Mouse (Mus musculus) CH12.LX (cell line): ENCODE measurements around the gene Ric8a. TPM values are rescaled to one million over a fixed set of nuclear protein-coding genes. Genes with fewer than 3 reads are reported as not detected.

Experiments
- DNase-seq: peaks from one replicate; pipeline ENCODE4 v3.0.0-alpha.2; 2013; ENCODE audit errors: extremely low read depth
- H3K27ac ChIP-seq: 2 replicates; pipeline ENCODE4 v1.5.1; 2012; ENCODE audit warnings: low read depth, mild to moderate bottlenecking, control low read depth, moderate library complexity; ENCODE audit not compliant: insufficient read depth
- H3K27me3 ChIP-seq: replicated peaks from 2 replicates; pipeline ENCODE3; 2012; ENCODE audit warnings: inconsistent platforms
- H3K36me3 ChIP-seq, 2 experiments: replicated peaks in 1 of 2; 2 replicates each; pipeline versions ENCODE3 to v1.6.1; 2012; ENCODE audit warnings: inconsistent platforms in 1 of 2, low read length in 1 of 2, mild to moderate bottlenecking in 1 of 2, mixed read lengths in 1 of 2, moderate library complexity in 1 of 2; ENCODE audit not compliant: control insufficient read depth in 1 of 2, insufficient read depth in 1 of 2
- H3K4me1 ChIP-seq, 2 experiments: 2 replicates each; pipeline ENCODE4 v1.6.1; 2012; ENCODE audit warnings: inconsistent platforms in 1 of 2, moderate library complexity in 1 of 2; ENCODE audit not compliant: insufficient read depth in 2 of 2, control insufficient read depth in 1 of 2
- H3K4me2 ChIP-seq: 2 replicates; pipeline ENCODE4 v1.6.1; 2012; ENCODE audit warnings: low read depth, mild to moderate bottlenecking, control low read depth; ENCODE audit not compliant: poor library complexity, insufficient read depth, severe bottlenecking
- H3K4me3 ChIP-seq, 3 experiments: fragments of 150-350 bp in 1 of 3; sonication (generic) in 1 of 3; replicated peaks in 1 of 3; 2 replicates each; pipeline versions ENCODE3 to v1.5.1; 2011 to 2012; ENCODE audit warnings: low read depth in 2 of 3, low read length in 2 of 3, mild to moderate bottlenecking in 2 of 3, moderate library complexity in 2 of 3, control low read depth in 1 of 3, improper control_type of control experiment in 1 of 3, inconsistent platforms in 1 of 3, mixed read lengths in 1 of 3; ENCODE audit not compliant: poor library complexity in 1 of 3
- H3K79me2 ChIP-seq: replicated peaks from 2 replicates; pipeline ENCODE4 v1.6.1; 2012; ENCODE audit warnings: mild to moderate bottlenecking, moderate library complexity; ENCODE audit not compliant: control insufficient read depth, poor library complexity, insufficient read depth, severe bottlenecking; ENCODE audit errors: extremely low read depth
- H3K9ac ChIP-seq: 2 replicates; pipeline ENCODE4 v1.6.1; 2012; ENCODE audit warnings: low read depth, mild to moderate bottlenecking, control low read depth, moderate library complexity; ENCODE audit not compliant: insufficient read depth
- H3K9me3 ChIP-seq: replicated peaks from 2 replicates; pipeline ENCODE3; 2012; ENCODE audit warnings: low read length, inconsistent platforms, mixed read lengths
- BHLHE40 ChIP-seq: IDR thresholded peaks from 2 replicates; pipeline ENCODE4 v1.6.1; 2011; ENCODE audit warnings: mild to moderate bottlenecking, low read depth, low read length, improper control_type of control experiment
- CHD1 ChIP-seq: IDR thresholded peaks from 2 replicates; pipeline ENCODE4 v1.6.1; 2012; ENCODE audit warnings: low read depth, low read length, improper control_type of control experiment, inconsistent platforms
- CHD2 ChIP-seq: IDR thresholded peaks from 2 replicates; pipeline ENCODE4 v1.6.1; 2011; ENCODE audit warnings: low read length, improper control_type of control experiment
- CTCF ChIP-seq, 2 experiments: IDR thresholded peaks in 1 of 2; conservative IDR thresholded peaks in 1 of 2; 2 replicates each; pipeline ENCODE4 v1.5.1; 2011 to 2012; ENCODE audit warnings: low read depth in 2 of 2, low read length in 2 of 2, improper control_type of control experiment in 1 of 2, inconsistent platforms in 1 of 2, mild to moderate bottlenecking in 1 of 2, moderate library complexity in 1 of 2
- EP300 ChIP-seq: IDR thresholded peaks from 2 replicates; pipeline ENCODE4 v1.6.1; 2011; ENCODE audit warnings: low read length, improper control_type of control experiment
- IRF4 ChIP-seq: IDR thresholded peaks from 2 replicates; pipeline ENCODE4 v1.6.1; 2014; ENCODE audit warnings: low read depth, mild to moderate bottlenecking, inconsistent platforms, low read length, improper control_type of control experiment
- JUN ChIP-seq: IDR thresholded peaks from 2 replicates; pipeline ENCODE4 v1.6.1; 2011; ENCODE audit warnings: low read depth, mild to moderate bottlenecking, low read length, improper control_type of control experiment, moderate library complexity; ENCODE audit not compliant: insufficient read depth
- JUND ChIP-seq: conservative IDR thresholded peaks from 2 replicates; pipeline ENCODE4 v1.6.1; 2011; ENCODE audit warnings: low read depth, low read length, improper control_type of control experiment
- KAT2A ChIP-seq: IDR thresholded peaks from 2 replicates; pipeline ENCODE4 v1.6.1; 2012; ENCODE audit warnings: low read length, improper control_type of control experiment, inconsistent platforms; ENCODE audit not compliant: insufficient replicate concordance
- MAX ChIP-seq: IDR thresholded peaks from 2 replicates; pipeline ENCODE4 v1.6.1; 2011; ENCODE audit warnings: low read length, improper control_type of control experiment
- MXI1 ChIP-seq: IDR thresholded peaks from 2 replicates; pipeline ENCODE4 v1.6.1; 2011; ENCODE audit warnings: mild to moderate bottlenecking, low read depth, low read length, improper control_type of control experiment
- MYC ChIP-seq: IDR thresholded peaks from 2 replicates; pipeline ENCODE4 v1.6.1; 2011; ENCODE audit warnings: low read depth, mild to moderate bottlenecking, improper control_type of control experiment, low read length
- NELFE ChIP-seq: IDR thresholded peaks from 2 replicates; pipeline ENCODE4 v1.6.1; 2011; ENCODE audit warnings: low read depth, low read length, improper control_type of control experiment
- NRF1 ChIP-seq: IDR thresholded peaks from 2 replicates; pipeline ENCODE4 v1.6.1; 2014; ENCODE audit warnings: low read depth, mild to moderate bottlenecking, inconsistent platforms, low read length, improper control_type of control experiment, moderate library complexity
- PAX5 ChIP-seq: IDR thresholded peaks from 2 replicates; pipeline ENCODE4 v1.6.1; 2012; ENCODE audit warnings: low read length, inconsistent platforms, mixed read lengths
- POLR2A ChIP-seq: IDR thresholded peaks from 2 replicates; pipeline ENCODE4 v1.6.1; 2011; ENCODE audit warnings: low read depth, mild to moderate bottlenecking, improper control_type of control experiment, low read length
- POLR2AphosphoS2 ChIP-seq: IDR thresholded peaks from 2 replicates; pipeline ENCODE4 v1.6.1; 2011; ENCODE audit warnings: low read depth, low read length, improper control_type of control experiment
- RAD21 ChIP-seq: IDR thresholded peaks from 2 replicates; pipeline ENCODE4 v1.6.1; 2011; ENCODE audit warnings: low read depth, mild to moderate bottlenecking, low read length, improper control_type of control experiment, moderate library complexity
- RCOR1 ChIP-seq: conservative IDR thresholded peaks from 2 replicates; pipeline ENCODE4 v1.6.1; 2012; ENCODE audit warnings: low read depth, mild to moderate bottlenecking, inconsistent platforms, low read length, improper control_type of control experiment
- SIN3A ChIP-seq: IDR thresholded peaks from 2 replicates; pipeline ENCODE4 v1.6.1; 2012; ENCODE audit warnings: low read length, improper control_type of control experiment, inconsistent platforms
- SMC3 ChIP-seq: IDR thresholded peaks from 2 replicates; pipeline ENCODE4 v1.6.1; 2011; ENCODE audit warnings: low read depth, low read length, improper control_type of control experiment
- TBP ChIP-seq: conservative IDR thresholded peaks from 2 replicates; pipeline ENCODE4 v1.6.1; 2011; ENCODE audit warnings: low read depth, low read length, improper control_type of control experiment
- TCF12 ChIP-seq: IDR thresholded peaks from 2 replicates; pipeline ENCODE4 v1.6.1; 2014; ENCODE audit warnings: low read depth, mild to moderate bottlenecking, inconsistent platforms, low read length, improper control_type of control experiment
- UBTF ChIP-seq: IDR thresholded peaks from 2 replicates; pipeline ENCODE4 v1.6.1; 2012; ENCODE audit warnings: low read depth, mild to moderate bottlenecking, inconsistent platforms, low read length, improper control_type of control experiment, moderate library complexity
- USF1 ChIP-seq: IDR thresholded peaks from 2 replicates; pipeline ENCODE4 v1.6.1; 2014; ENCODE audit warnings: low read depth, mild to moderate bottlenecking, inconsistent platforms, low read length, improper control_type of control experiment
- ZC3H11A ChIP-seq: IDR thresholded peaks from 2 replicates; pipeline ENCODE4 v1.6.1; 2012; ENCODE audit warnings: low read depth, mild to moderate bottlenecking, inconsistent platforms, low read length, improper control_type of control experiment
- ZKSCAN1 ChIP-seq: IDR thresholded peaks from 2 replicates; pipeline ENCODE4 v1.6.1; 2012; ENCODE audit warnings: low read depth, inconsistent platforms, low read length, improper control_type of control experiment, borderline replicate concordance
- ZMIZ1 ChIP-seq: IDR thresholded peaks from 2 replicates; pipeline ENCODE4 v1.6.1; 2012; ENCODE audit warnings: low read depth, mild to moderate bottlenecking, inconsistent platforms, low read length, improper control_type of control experiment
- ZNF384 ChIP-seq: IDR thresholded peaks from 2 replicates; pipeline ENCODE4 v1.6.1; 2012; ENCODE audit warnings: low read depth, low read length, improper control_type of control experiment, inconsistent platforms
- dilution Hi-C: fragments of 300-500 bp; cut with MboI; formaldehyde crosslinking; loops from 2 replicates; pipeline ENCODE4 v1.14.3; 2020; ENCODE audit warnings: low sequenced_read_pairs; ENCODE audit not compliant: extremely low pct_unique_long_range_greater_than_20kb, extremely low pct_ligation_motif_present
- in situ Hi-C: fragments of 300-500 bp; cut with MboI; formaldehyde crosslinking; loops from 3 replicates; pipeline ENCODE4 v1.14.3; 2019; ENCODE audit warnings: low sequenced_read_pairs, low pct_ligation_motif_present, low pct_unique_long_range_greater_than_20kb, mixed read lengths
- polyA plus RNA-seq: library from polyadenylated mRNA; unstranded; fragments of >175 nt; gene quantifications from 2 replicates; pipeline ENCODE4 v1.2.1, GENCODE M21; 2012; ENCODE audit warnings: low read depth; ENCODE audit not compliant: insufficient read length
- total RNA-seq, 2 experiments: library from RNA; depleted of rRNA; stranded (reverse); fragments of 300-350 nt in 1 of 2; fragments of >200 nt in 1 of 2; gene quantifications; 2 replicates each; pipeline ENCODE4 v1.2.3; 2012 to 2014

The Ric8a gene
- total and polyA plus RNA-seq, 3 experiments, result 54.2 to 80.9 (median 61.9) TPM

- Histone ChIP-seq H3K9ac (no peak overlapping the region), H3K4me1 (no peaks in the 10 kb centered on the region), H3K9me3 (peaks cover 3% of the 10 kb centered on the region), H3K27ac (no peak overlapping the region), H3K36me3 (no peaks in the 10 kb centered on the region), H3K79me2 (no peaks in the 10 kb centered on the region), H3K4me3 (no peak overlapping the region), H3K4me2 (no peak overlapping the region), H3K27me3 (peaks cover 72% of the 10 kb centered on the region)
- DNase-seq, result peak; percentile 12
- dilution Hi-C loops (no loop called here), in situ Hi-C loops (no loop called here)
- TF ChIP-seq SMC3 (peak; percentile 18; the same call in 1 of the 2 replicates), CTCF (conservative IDR thresholded peaks at IDR 0.05 in 1 of 2, IDR thresholded peaks at IDR 0.05 in 1 of 2; ENCODE audit: low read depth in 2 of 2, low read length in 2 of 2) (peak in 1 of 2 experiments; percentile 45; a peak in 2 of 4 replicates), PAX5 (no peak), RAD21 (peak; percentile 2)
These were observed 46.3 kb upstream of the Ric8a start for GRCm38 (mm10) chr7:140810496-140810895.

DNA sequence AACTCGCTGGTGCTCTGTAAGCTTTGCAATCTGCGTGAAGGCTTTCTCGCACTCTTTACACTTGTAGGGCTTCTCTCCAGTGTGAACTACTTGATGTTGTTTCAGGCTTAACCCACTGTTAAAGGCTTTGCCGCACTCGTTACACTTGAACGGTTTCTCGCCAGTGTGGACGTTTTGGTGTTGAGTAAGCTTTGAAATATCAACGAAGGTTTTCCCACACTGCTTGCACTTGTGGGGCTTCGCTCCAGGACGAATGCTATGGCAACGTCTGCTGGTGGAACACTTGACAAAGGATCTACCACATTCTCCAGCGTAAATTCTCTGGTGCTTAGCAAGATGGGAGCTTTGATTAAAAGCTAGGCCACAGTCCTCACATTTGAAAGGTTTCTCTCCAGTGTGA, 45.0 kb upstream of the Ric8a start:
- H3K4me2 ChIP-seq, result no peak overlapping the region
- DNase-seq, result no peak
- H3K79me2 ChIP-seq, result no peaks in the 10 kb centered on the region
- no peak overlapping the region for H3K9ac ChIP-seq
- no peaks in the 10 kb centered on the region for H3K36me3 ChIP-seq
- no peak overlapping the region for H3K4me3 ChIP-seq
- TF ChIP-seq IRF4 (no peak), NELFE (no peak), ZKSCAN1 (no peak), CTCF (conservative IDR thresholded peaks at IDR 0.05 in 1 of 2, IDR thresholded peaks at IDR 0.05 in 1 of 2; ENCODE audit: low read depth in 2 of 2, low read length in 2 of 2) (no peak), MYC (no peak), MAX (no peak), RCOR1 (no peak), KAT2A (no peak), TBP (no peak)
- dilution Hi-C loops, result no loop called here
- peaks cover 3% of the 10 kb centered on the region for H3K9me3 ChIP-seq
- H3K27ac ChIP-seq, result no peak overlapping the region
- in situ Hi-C loops, result no loop called here
- no peaks in the 10 kb centered on the region for H3K4me1 ChIP-seq
- H3K27me3 ChIP-seq, result peaks cover 70% of the 10 kb centered on the region

DNA sequence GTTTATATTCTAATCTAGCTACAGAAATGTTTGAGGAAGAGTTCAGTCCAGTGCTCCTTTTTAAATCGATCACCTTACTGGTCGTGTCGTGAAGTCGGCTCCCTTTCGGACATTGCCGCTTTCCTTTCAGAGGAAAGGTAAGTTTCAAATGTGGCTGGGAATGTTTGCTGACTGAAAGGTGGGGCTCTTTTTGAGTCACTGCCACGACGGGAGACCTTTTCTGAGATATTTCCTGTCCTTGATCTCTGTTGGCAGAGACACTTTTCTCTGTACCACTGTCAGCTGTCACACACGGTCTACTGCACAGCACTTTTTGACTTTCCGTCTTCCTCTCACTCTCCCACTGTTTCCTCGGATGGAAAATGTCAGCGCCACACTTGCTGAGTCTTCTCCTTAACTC, 43.9 kb upstream of the Ric8a start:
- H3K79me2 ChIP-seq, result no peaks in the 10 kb centered on the region
- peaks cover 70% of the 10 kb centered on the region for H3K27me3 ChIP-seq
- DNase-seq, result no peak
- H3K27ac ChIP-seq, result no peak overlapping the region
- no peak overlapping the region for H3K9ac ChIP-seq
- H3K4me1 ChIP-seq, result no peaks in the 10 kb centered on the region
- H3K4me3 ChIP-seq, result no peak overlapping the region
- H3K36me3 ChIP-seq, result no peaks in the 10 kb centered on the region
- peaks cover 3% of the 10 kb centered on the region for H3K9me3 ChIP-seq
- in situ Hi-C loops, result no loop called here
- peak overlapping the region; percentile 57 for H3K4me2 ChIP-seq
- dilution Hi-C loops, result no loop called here
- TF ChIP-seq TCF12 (no peak), ZMIZ1 (no peak), EP300 (peak; percentile 76), BHLHE40 (peak; percentile 14; the same call in 1 of the 2 replicates), IRF4 (peak; percentile 76), MXI1 (no peak), POLR2A (no peak), SIN3A (no peak), JUN (peak; percentile 41; the same call in 1 of the 2 replicates), JUND (peak; percentile 35; the same call in 1 of the 2 replicates), NELFE (no peak), ZC3H11A (no peak), NRF1 (no peak), CHD1 (no peak), POLR2AphosphoS2 (no peak), UBTF (no peak), USF1 (no peak), ZNF384 (no peak), CHD2 (no peak; the same call in 1 of the 2 replicates)
